Mouse (Mus musculus): ENCODE data around the gene Srarp.

Srarp gene

GRCm38 (mm10) chr4:141425484-141426479, 10.1 kb downstream of the Srarp start:
- no peak for DNase-seq (ENCODE audit: low spot score in 2 of 2)

- no peak for DNase-seq (ENCODE audit: low spot score in 2 of 2)
Observed at GRCm38 (mm10) chr4:141423691-141424431, 12.0 kb downstream of the Srarp start.

- no peak for DNase-seq (ENCODE audit: low spot score in 2 of 2)
Observed at GRCm38 (mm10) chr4:141423288-141423687, 12.6 kb downstream of the Srarp start.

GRCm38 (mm10) chr4:141422841-141423240, 13.1 kb downstream of the Srarp start:
- no peak for DNase-seq (ENCODE audit: low spot score in 2 of 2)

- DNase-seq (ENCODE audit: low spot score in 2 of 2), result peak in 1 of 2 experiments; percentile 58
Observed at GRCm38 (mm10) chr4:141421423-141421822, 14.5 kb downstream of the Srarp start.

- no peak for DNase-seq (ENCODE audit: low spot score in 2 of 2)
Observed at GRCm38 (mm10) chr4:141420886-141421285, 15.0 kb downstream of the Srarp start.

GRCm38 (mm10) chr4:141420192-141420829, 15.6 kb downstream of the Srarp start, which contains the start of gene Hspb7:
Gene Hspb7, plus strand, starts transcription at chr4:141420779.
- DNase-seq (ENCODE audit: low spot score in 2 of 2), result no peak

- DNase-seq (ENCODE audit: low spot score in 2 of 2), result no peak
Observed at GRCm38 (mm10) chr4:141419398-141420191, 16.3 kb downstream of the Srarp start.

- no peak for DNase-seq (ENCODE audit: low spot score in 2 of 2)
Observed at GRCm38 (mm10) chr4:141415924-141416323, 20.0 kb downstream of the Srarp start, which contains the start of gene Clcnkb. Gene Clcnkb, minus strand, starts transcription at chr4:141416014.

- DNase-seq (ENCODE audit: low spot score in 2 of 2), result no peak
Observed at GRCm38 (mm10) chr4:141411430-141411992, 24.4 kb downstream of the Srarp start.

- DNase-seq (ENCODE audit: low spot score in 2 of 2), result no peak
Observed at GRCm38 (mm10) chr4:141408577-141408976, 27.3 kb downstream of the Srarp start.

GRCm38 (mm10) chr4:141406516-141407299, 29.2 kb downstream of the Srarp start:
- DNase-seq (ENCODE audit: low spot score in 2 of 2), result peak in 1 of 2 experiments; percentile 47

- DNase-seq (ENCODE audit: low spot score in 2 of 2), result no peak
Observed at GRCm38 (mm10) chr4:141405314-141405622, 30.6 kb downstream of the Srarp start.

- peak; percentile 85 to 88 for DNase-seq (ENCODE audit: low spot score in 2 of 2)
Observed at GRCm38 (mm10) chr4:141404518-141405313, 31.2 kb downstream of the Srarp start.

- no peak for DNase-seq (ENCODE audit: low spot score in 2 of 2)
Observed at GRCm38 (mm10) chr4:141400171-141400570, 35.7 kb downstream of the Srarp start.

- DNase-seq (ENCODE audit: low spot score in 2 of 2), result no peak
Observed at GRCm38 (mm10) chr4:141398545-141398944, 37.4 kb downstream of the Srarp start, which contains the start of gene Clcnka. Gene Clcnka, minus strand, starts transcription at chr4:141398724.

GRCm38 (mm10) chr4:141397861-141398260, 38.0 kb downstream of the Srarp start:
- no peak for DNase-seq (ENCODE audit: low spot score in 2 of 2)

- DNase-seq (ENCODE audit: low spot score in 2 of 2), result no peak
Observed at GRCm38 (mm10) chr4:141394751-141395150, 41.2 kb downstream of the Srarp start.

- DNase-seq (ENCODE audit: low spot score in 2 of 2), result no peak
Observed at GRCm38 (mm10) chr4:141391293-141391692, 44.6 kb downstream of the Srarp start.
